Mouse (Mus musculus): Measurements from ENCODE around the gene Tmem163. TPM values are rescaled to one million over a fixed set of nuclear protein-coding genes. Genes with fewer than 3 reads are reported as not detected.

Gene Tmem163
- total and polyA plus RNA-seq, 2 experiments from 2014 or later, result 78.2 to 91.4 TPM

- TF ChIP-seq CTCF (IDR thresholded peaks at IDR 0.05), result no peak
- Histone ChIP-seq H3K9me3 (ENCODE audit: low read length) (no peaks in the 10 kb centered on the region), H3K27ac (ENCODE audit: low read depth, low read length) (no peak overlapping the region), H3K4me3 (ENCODE audit: low read depth, low read length) (no peak overlapping the region), H3K36me3 (ENCODE audit: insufficient read depth, low read length) (no peaks in the 10 kb centered on the region), H3K27me3 (ENCODE audit: insufficient read depth, low read length) (no peaks in the 10 kb centered on the region), H3K4me2 (ENCODE audit: low read depth, low read length, poor library complexity, severe bottlenecking) (no peak overlapping the region), H3K4me1 (ENCODE audit: insufficient read depth, low read length) (no peaks in the 10 kb centered on the region), H3K9ac (replicated peaks; ENCODE audit: low read length, poor library complexity, severe bottlenecking) (no peak overlapping the region)
- 27% methylated on average over 1 of the region's 1 CpGs for WGBS
- DNase-seq (ENCODE audit: low spot score), result no peak
- no peak for ATAC-seq (ENCODE audit: low FRiP score)
These were observed 136.6 kb downstream of the Tmem163 start for GRCm38 (mm10) chr1:127542756-127543155.

- no peak overlapping the region for H3K4me2 ChIP-seq (ENCODE audit: low read depth, low read length, poor library complexity, severe bottlenecking)
- DNase-seq (ENCODE audit: low spot score) (no peak), ATAC-seq (ENCODE audit: low FRiP score) (no peak)
- no peak overlapping the region for H3K4me3 ChIP-seq (ENCODE audit: low read depth, low read length)
- TF ChIP-seq CTCF (IDR thresholded peaks at IDR 0.05), result no peak
- no peaks in the 10 kb centered on the region for H3K9me3 ChIP-seq (ENCODE audit: low read length)
- H3K4me1 ChIP-seq (ENCODE audit: insufficient read depth, low read length), result peaks cover 4% of the 10 kb centered on the region
- no peaks in the 10 kb centered on the region for H3K27me3 ChIP-seq (ENCODE audit: insufficient read depth, low read length)
- H3K9ac ChIP-seq (replicated peaks; ENCODE audit: low read length, poor library complexity, severe bottlenecking), result no peak overlapping the region
- 89% methylated on average over 7 of the region's 7 CpGs for WGBS
- no peak overlapping the region for H3K27ac ChIP-seq (ENCODE audit: low read depth, low read length)
- no peaks in the 10 kb centered on the region for H3K36me3 ChIP-seq (ENCODE audit: insufficient read depth, low read length)
These were observed 137.4 kb downstream of the Tmem163 start for GRCm38 (mm10) chr1:127541931-127542330.

GRCm38 (mm10) chr1:127541522-127541921, 137.8 kb downstream of the Tmem163 start:
- H3K27me3 ChIP-seq (ENCODE audit: insufficient read depth, low read length), result no peaks in the 10 kb centered on the region
- H3K9ac ChIP-seq (replicated peaks; ENCODE audit: low read length, poor library complexity, severe bottlenecking), result no peak overlapping the region
- no peak overlapping the region for H3K4me2 ChIP-seq (ENCODE audit: low read depth, low read length, poor library complexity, severe bottlenecking)
- H3K27ac ChIP-seq (ENCODE audit: low read depth, low read length), result no peak overlapping the region
- no peak for TF ChIP-seq CTCF (IDR thresholded peaks at IDR 0.05)
- DNase-seq (ENCODE audit: low spot score), result no peak
- ATAC-seq (ENCODE audit: low FRiP score), result no peak
- no peaks in the 10 kb centered on the region for H3K36me3 ChIP-seq (ENCODE audit: insufficient read depth, low read length)
- peaks cover 8% of the 10 kb centered on the region for H3K4me1 ChIP-seq (ENCODE audit: insufficient read depth, low read length)
- H3K4me3 ChIP-seq (ENCODE audit: low read depth, low read length), result no peak overlapping the region
- 87% methylated on average over 4 of the region's 4 CpGs for WGBS
- no peaks in the 10 kb centered on the region for H3K9me3 ChIP-seq (ENCODE audit: low read length)

GRCm38 (mm10) chr1:127537204-127538038, 141.9 kb downstream of the Tmem163 start:
- peaks cover 11% of the 10 kb centered on the region for H3K4me1 ChIP-seq (ENCODE audit: insufficient read depth, low read length)
- TF ChIP-seq CTCF (IDR thresholded peaks at IDR 0.05), result no peak
- H3K9ac ChIP-seq (replicated peaks; ENCODE audit: low read length, poor library complexity, severe bottlenecking), result no peak overlapping the region
- no peaks in the 10 kb centered on the region for H3K36me3 ChIP-seq (ENCODE audit: insufficient read depth, low read length)
- no peaks in the 10 kb centered on the region for H3K9me3 ChIP-seq (ENCODE audit: low read length)
- H3K4me3 ChIP-seq (ENCODE audit: low read depth, low read length), result peak overlapping the region; percentile 8; the same call in 1 of the 2 replicates
- 7% methylated on average over 17 of the region's 17 CpGs for WGBS
- H3K27ac ChIP-seq (ENCODE audit: low read depth, low read length), result no peak overlapping the region
- H3K4me2 ChIP-seq (ENCODE audit: low read depth, low read length, poor library complexity, severe bottlenecking), result peak overlapping the region; percentile 42
- peak; percentile 59 for DNase-seq (ENCODE audit: low spot score)
- no peaks in the 10 kb centered on the region for H3K27me3 ChIP-seq (ENCODE audit: insufficient read depth, low read length)
- peak; percentile 64; the same call in 1 of the 2 replicates for ATAC-seq (ENCODE audit: low FRiP score)

- peaks cover 11% of the 10 kb centered on the region for H3K4me1 ChIP-seq (ENCODE audit: insufficient read depth, low read length)
- H3K27me3 ChIP-seq (ENCODE audit: insufficient read depth, low read length), result no peaks in the 10 kb centered on the region
- H3K4me2 ChIP-seq (ENCODE audit: low read depth, low read length, poor library complexity, severe bottlenecking), result peak overlapping the region; percentile 42; the same call in 1 of the 2 replicates
- H3K36me3 ChIP-seq (ENCODE audit: insufficient read depth, low read length), result no peaks in the 10 kb centered on the region
- ATAC-seq (ENCODE audit: low FRiP score) (no peak), DNase-seq (ENCODE audit: low spot score) (peak; percentile 24)
- 30% methylated on average over 5 of the region's 5 CpGs for WGBS
- no peak overlapping the region for H3K27ac ChIP-seq (ENCODE audit: low read depth, low read length)
- no peaks in the 10 kb centered on the region for H3K9me3 ChIP-seq (ENCODE audit: low read length)
- H3K4me3 ChIP-seq (ENCODE audit: low read depth, low read length), result no peak overlapping the region
- no peak for TF ChIP-seq CTCF (IDR thresholded peaks at IDR 0.05)
- H3K9ac ChIP-seq (replicated peaks; ENCODE audit: low read length, poor library complexity, severe bottlenecking), result no peak overlapping the region
These were observed 142.9 kb downstream of the Tmem163 start for GRCm38 (mm10) chr1:127536448-127536847.

GRCm38 (mm10) chr1:127531723-127532122, 147.6 kb downstream of the Tmem163 start:
- H3K4me1 ChIP-seq (ENCODE audit: insufficient read depth, low read length), result peaks cover 5% of the 10 kb centered on the region; the same call in 1 of the 2 replicates
- WGBS, result 78% methylated on average over 5 of the region's 5 CpGs
- H3K27me3 ChIP-seq (ENCODE audit: insufficient read depth, low read length), result no peaks in the 10 kb centered on the region
- no peak overlapping the region for H3K4me2 ChIP-seq (ENCODE audit: low read depth, low read length, poor library complexity, severe bottlenecking)
- no peaks in the 10 kb centered on the region for H3K36me3 ChIP-seq (ENCODE audit: insufficient read depth, low read length)
- no peak overlapping the region for H3K4me3 ChIP-seq (ENCODE audit: low read depth, low read length)
- no peak overlapping the region for H3K27ac ChIP-seq (ENCODE audit: low read depth, low read length)
- DNase-seq (ENCODE audit: low spot score) (no peak), ATAC-seq (ENCODE audit: low FRiP score) (no peak)
- no peaks in the 10 kb centered on the region for H3K9me3 ChIP-seq (ENCODE audit: low read length)
- no peak overlapping the region for H3K9ac ChIP-seq (replicated peaks; ENCODE audit: low read length, poor library complexity, severe bottlenecking)
- peak; percentile 26 for TF ChIP-seq CTCF (IDR thresholded peaks at IDR 0.05)
